Mouse (Mus musculus) MEL (cell line): ENCODE measurements around the gene Cytl1. TPM values are rescaled to one million over a fixed set of nuclear protein-coding genes. Genes with fewer than 3 reads are reported as not detected.

Source experiments
- DNase-seq: peaks from one replicate; pipeline ENCODE4 v3.0.0; 2011; ENCODE audit warnings: low read depth, low spot score
- H3K27ac ChIP-seq: 2 replicates; pipeline ENCODE4 v1.5.1; 2012; ENCODE audit warnings: low read depth, mild to moderate bottlenecking, control low read depth, low read length, moderate library complexity; ENCODE audit not compliant: control insufficient read depth
- H3K27me3 ChIP-seq, 2 experiments: fragments of 150-350 bp in 1 of 2; sonication (generic) in 1 of 2; 2 replicates each; pipeline ENCODE4 v1.6.1; 2012; ENCODE audit warnings: low read length in 2 of 2, mild to moderate bottlenecking in 2 of 2, improper control_type of control experiment in 1 of 2, moderate library complexity in 1 of 2; ENCODE audit not compliant: insufficient read depth in 2 of 2, control insufficient read depth in 1 of 2
- H3K36me3 ChIP-seq, 2 experiments: 2 replicates each; pipeline ENCODE4 v1.6.1; 2012 to 2014; ENCODE audit warnings: low read length in 2 of 2, improper control_type of control experiment in 1 of 2, inconsistent platforms in 1 of 2, mild to moderate bottlenecking in 1 of 2; ENCODE audit not compliant: insufficient read depth in 2 of 2, control insufficient read depth in 1 of 2
- H3K4me1 ChIP-seq, 2 experiments: fragments of 150-350 bp in 1 of 2; sonication (generic) in 1 of 2; 2 replicates each; pipeline ENCODE4 v1.6.1; 2012; ENCODE audit warnings: low read length in 2 of 2, improper control_type of control experiment in 1 of 2, mild to moderate bottlenecking in 1 of 2; ENCODE audit not compliant: insufficient read depth in 2 of 2, control insufficient read depth in 1 of 2
- H3K4me3 ChIP-seq, 2 experiments: fragments of 150-350 bp in 1 of 2; sonication (generic) in 1 of 2; 2 replicates each; pipeline ENCODE4 v1.5.1; 2012; ENCODE audit warnings: low read depth in 2 of 2, low read length in 2 of 2, mild to moderate bottlenecking in 2 of 2, moderate library complexity in 2 of 2, control low read depth in 1 of 2, improper control_type of control experiment in 1 of 2; ENCODE audit not compliant: control insufficient read depth in 1 of 2, insufficient read depth in 1 of 2
- H3K79me2 ChIP-seq: 2 replicates; pipeline ENCODE4 v1.6.1; 2012; ENCODE audit warnings: mild to moderate bottlenecking, low read length, moderate library complexity; ENCODE audit not compliant: control insufficient read depth, poor library complexity, insufficient read depth
- H3K9ac ChIP-seq: 2 replicates; pipeline ENCODE4 v1.6.1; 2012; ENCODE audit warnings: low read depth, mild to moderate bottlenecking, control low read depth, low read length, moderate library complexity; ENCODE audit not compliant: control insufficient read depth, poor library complexity, severe bottlenecking
- H3K9me3 ChIP-seq: fragments of 150-350 bp; sonication (generic); replicated peaks from 2 replicates; pipeline ENCODE4 v1.6.1; 2012; ENCODE audit warnings: mild to moderate bottlenecking, low read length, improper control_type of control experiment, moderate library complexity; ENCODE audit not compliant: insufficient read depth
- CHD1 ChIP-seq: IDR thresholded peaks from 2 replicates; pipeline ENCODE4 v1.6.1; 2012; ENCODE audit warnings: low read depth, mild to moderate bottlenecking, inconsistent platforms, low read length, improper control_type of control experiment
- CTCF ChIP-seq, 3 experiments: IDR thresholded peaks in 2 of 3; conservative IDR thresholded peaks in 1 of 3; 2 replicates each; pipeline ENCODE4 v1.5.1; 2011 to 2012; ENCODE audit warnings: low read length in 3 of 3, low read depth in 2 of 3, mild to moderate bottlenecking in 2 of 3, improper control_type of control experiment in 1 of 3, inconsistent platforms in 1 of 3, mixed read lengths in 1 of 3, moderate library complexity in 1 of 3; ENCODE audit not compliant: control insufficient read depth in 1 of 3, insufficient read depth in 1 of 3, poor library complexity in 1 of 3, severe bottlenecking in 1 of 3
- ELF1 ChIP-seq: IDR thresholded peaks from 2 replicates; pipeline ENCODE4 v1.6.1; 2014; ENCODE audit warnings: low read depth, mild to moderate bottlenecking, inconsistent platforms, low read length, improper control_type of control experiment, moderate library complexity
- EP300 ChIP-seq, 2 experiments: IDR thresholded peaks; 2 replicates each; pipeline ENCODE4 v1.6.1; 2011; ENCODE audit warnings: improper control_type of control experiment in 2 of 2, low read length in 2 of 2, low read depth in 1 of 2, mild to moderate bottlenecking in 1 of 2
- GATA1 ChIP-seq: IDR thresholded peaks from 2 replicates; pipeline ENCODE4 v1.6.1; 2011; ENCODE audit warnings: low read depth, low read length, improper control_type of control experiment
- HCFC1 ChIP-seq: IDR thresholded peaks from 2 replicates; pipeline ENCODE4 v1.6.1; 2012; ENCODE audit warnings: low read depth, mild to moderate bottlenecking, inconsistent platforms, low read length, improper control_type of control experiment, moderate library complexity
- JUND ChIP-seq: IDR thresholded peaks from 2 replicates; pipeline ENCODE4 v1.6.1; 2011; ENCODE audit warnings: low read depth, mild to moderate bottlenecking, improper control_type of control experiment, low read length
- MAFK ChIP-seq: IDR thresholded peaks from 2 replicates; pipeline ENCODE4 v1.6.1; 2011; ENCODE audit warnings: low read depth, mild to moderate bottlenecking, low read length, improper control_type of control experiment, borderline replicate concordance
- MEF2A ChIP-seq: IDR thresholded peaks from 2 replicates; pipeline ENCODE4 v1.6.1; 2014; ENCODE audit warnings: low read depth, mild to moderate bottlenecking, inconsistent platforms, low read length, improper control_type of control experiment; ENCODE audit not compliant: poor library complexity, insufficient replicate concordance, severe bottlenecking; ENCODE audit errors: extremely low read depth
- MXI1 ChIP-seq: IDR thresholded peaks from 2 replicates; pipeline ENCODE4 v1.6.1; 2011; ENCODE audit warnings: mild to moderate bottlenecking, low read depth, low read length, improper control_type of control experiment
- MYB ChIP-seq: IDR thresholded peaks from 2 replicates; pipeline ENCODE4 v1.6.1; 2011; ENCODE audit warnings: mild to moderate bottlenecking, low read depth, low read length, improper control_type of control experiment
- MYC ChIP-seq: IDR thresholded peaks from 2 replicates; pipeline ENCODE4 v1.6.1; 2011; ENCODE audit warnings: low read depth, mild to moderate bottlenecking, low read length, improper control_type of control experiment, moderate library complexity
- NELFE ChIP-seq: IDR thresholded peaks from 2 replicates; pipeline ENCODE4 v1.6.1; 2011; ENCODE audit warnings: low read depth, low read length, improper control_type of control experiment
- NRF1 ChIP-seq: IDR thresholded peaks from 2 replicates; pipeline ENCODE4 v1.6.1; 2014; ENCODE audit warnings: low read depth, mild to moderate bottlenecking, inconsistent platforms, low read length, improper control_type of control experiment, moderate library complexity; ENCODE audit not compliant: poor library complexity, insufficient read depth, severe bottlenecking
- RAD21 ChIP-seq: IDR thresholded peaks from 2 replicates; pipeline ENCODE4 v1.6.1; 2011; ENCODE audit warnings: mild to moderate bottlenecking, low read depth, low read length, improper control_type of control experiment
- RCOR1 ChIP-seq: IDR thresholded peaks from 2 replicates; pipeline ENCODE4 v1.6.1; 2012; ENCODE audit warnings: low read depth, mild to moderate bottlenecking, inconsistent platforms, low read length, improper control_type of control experiment
- SIN3A ChIP-seq: IDR thresholded peaks from 2 replicates; pipeline ENCODE4 v1.6.1; 2012; ENCODE audit warnings: low read length, improper control_type of control experiment, inconsistent platforms
- SMC3 ChIP-seq: IDR thresholded peaks from 2 replicates; pipeline ENCODE4 v1.6.1; 2011; ENCODE audit warnings: low read depth, low read length, improper control_type of control experiment
- TAL1 ChIP-seq: IDR thresholded peaks from 2 replicates; pipeline ENCODE4 v1.6.1; 2012; ENCODE audit warnings: mild to moderate bottlenecking, inconsistent platforms, low read length, moderate library complexity, mixed read lengths
- TBP ChIP-seq: IDR thresholded peaks from 2 replicates; pipeline ENCODE4 v1.8.0; 2011; ENCODE audit warnings: low read depth, low read length, improper control_type of control experiment
- TCF12 ChIP-seq: IDR thresholded peaks from 2 replicates; pipeline ENCODE4 v1.6.1; 2014; ENCODE audit warnings: low read depth, mild to moderate bottlenecking, inconsistent platforms, low read length, improper control_type of control experiment, moderate library complexity
- UBTF ChIP-seq: IDR thresholded peaks from 2 replicates; pipeline ENCODE4 v1.6.1; 2012; ENCODE audit warnings: low read depth, mild to moderate bottlenecking, inconsistent platforms, low read length, improper control_type of control experiment, moderate library complexity, borderline replicate concordance; ENCODE audit not compliant: insufficient read depth
- USF2 ChIP-seq, 2 experiments: IDR thresholded peaks; 2 replicates each; pipeline ENCODE4 v1.6.1; 2011 to 2012; ENCODE audit warnings: improper control_type of control experiment in 2 of 2, low read length in 2 of 2, borderline replicate concordance in 1 of 2, inconsistent platforms in 1 of 2, low read depth in 1 of 2, mild to moderate bottlenecking in 1 of 2; ENCODE audit not compliant: insufficient read depth in 1 of 2
- ZC3H11A ChIP-seq: IDR thresholded peaks from 2 replicates; pipeline ENCODE4 v1.6.1; 2012; ENCODE audit warnings: low read depth, mild to moderate bottlenecking, inconsistent platforms, low read length, improper control_type of control experiment
- ZKSCAN1 ChIP-seq: IDR thresholded peaks from 2 replicates; pipeline ENCODE4 v1.6.1; 2012; ENCODE audit warnings: low read depth, mild to moderate bottlenecking, inconsistent platforms, low read length, improper control_type of control experiment, moderate library complexity
- ZMIZ1 ChIP-seq: IDR thresholded peaks from 2 replicates; pipeline ENCODE4 v1.6.1; 2012; ENCODE audit warnings: low read depth, mild to moderate bottlenecking, inconsistent platforms, low read length, improper control_type of control experiment, moderate library complexity
- ZNF384 ChIP-seq: IDR thresholded peaks from 2 replicates; pipeline ENCODE4 v1.6.1; 2012; ENCODE audit warnings: low read depth, mild to moderate bottlenecking, inconsistent platforms, low read length, improper control_type of control experiment
- polyA plus RNA-seq, 2 experiments: library from polyadenylated mRNA; stranded (reverse) in 1 of 2; unstranded in 1 of 2; fragments of >175 nt in 1 of 2; fragments of >200 nt in 1 of 2; gene quantifications; 2 replicates each; pipeline versions ENCODE4 v1.2.1 to v1.2.4; 2012; ENCODE audit warnings: low replicate concordance in 2 of 2, low read depth in 1 of 2; ENCODE audit not compliant: insufficient read length in 2 of 2, insufficient read depth in 1 of 2, missing spikeins in 1 of 2
- total RNA-seq: library from RNA; depleted of rRNA; stranded (reverse); fragments of 300-350 nt; gene quantifications from 2 replicates; pipeline ENCODE4 v1.2.3, GENCODE M21; 2012

The Cytl1 gene
- total and polyA plus RNA-seq, 3 experiments: not detected

DNA sequence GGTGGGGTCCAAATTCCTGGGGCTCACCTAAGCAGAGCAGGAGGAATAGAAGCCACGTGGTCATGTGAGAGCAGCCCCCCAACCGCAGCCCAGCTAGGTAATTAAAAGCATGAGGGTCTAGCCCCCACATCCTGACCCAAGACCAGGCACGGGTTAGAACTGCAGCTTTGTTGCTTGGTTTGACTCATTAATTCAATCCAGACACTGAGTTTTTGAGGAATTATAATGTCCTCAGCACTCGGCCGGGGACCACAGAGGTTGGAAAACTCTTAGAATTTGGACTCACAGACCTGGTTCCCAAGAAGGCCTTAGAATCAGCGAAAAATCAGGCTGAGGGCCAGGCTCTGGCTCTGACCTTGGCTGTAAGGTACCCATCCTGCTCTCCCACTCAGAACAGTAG, 35.6 kb downstream of the Cytl1 start:
- Histone ChIP-seq H3K9ac (no peak overlapping the region), H3K4me3 (no peak overlapping the region)
- TF ChIP-seq ZMIZ1 (no peak), RAD21 (no peak), GATA1 (no peak), NELFE (no peak), CHD1 (no peak)

DNA sequence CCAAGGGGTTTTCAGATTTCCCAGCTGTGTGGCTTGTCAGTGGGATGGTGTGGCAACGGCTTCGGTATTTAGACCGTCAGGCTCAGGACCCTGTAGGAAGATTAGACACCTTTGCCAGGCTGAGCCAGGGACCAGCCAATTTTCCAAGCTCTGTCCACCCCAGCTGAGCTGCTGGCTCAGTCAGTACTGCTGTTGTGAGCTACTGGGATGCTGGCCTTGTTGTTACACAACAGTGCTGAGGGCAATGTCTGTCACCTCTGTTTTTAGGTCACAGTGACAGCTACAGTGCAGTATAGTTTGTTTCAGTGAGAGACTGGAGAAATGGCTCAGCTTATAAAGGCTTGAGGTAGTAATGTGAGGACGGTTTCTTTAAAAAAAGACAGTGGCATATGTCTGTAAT, 38.7 kb downstream of the Cytl1 start:
- Histone ChIP-seq H3K27ac (no peak overlapping the region), H3K27me3 (no peaks in the 10 kb centered on the region), H3K4me3 (no peak overlapping the region), H3K9ac (no peak overlapping the region), H3K79me2 (no peaks in the 10 kb centered on the region), H3K4me1 (no peaks in the 10 kb centered on the region), H3K9me3 (no peaks in the 10 kb centered on the region; the same call in 1 of the 2 replicates), H3K36me3 (no peaks in the 10 kb centered on the region)
- TF ChIP-seq MYC (no peak), CTCF (IDR thresholded peaks at IDR 0.05 in 2 of 3, conservative IDR thresholded peaks at IDR 0.05 in 1 of 3; ENCODE audit: control insufficient read depth in 1 of 3, insufficient read depth in 1 of 3, low read depth in 2 of 3, low read length in 3 of 3, poor library complexity in 1 of 3, severe bottlenecking in 1 of 3) (no peak), SIN3A (no peak), TCF12 (no peak), ZC3H11A (no peak), RAD21 (no peak), EP300 (IDR thresholded peaks at IDR 0.05; ENCODE audit: low read depth in 1 of 2, low read length in 2 of 2) (no peak), ZKSCAN1 (no peak)
- no peak for DNase-seq

More for the DNA sequence above, 35.6 kb downstream of the Cytl1 start:
- no peaks in the 10 kb centered on the region for H3K9me3 ChIP-seq
- H3K27ac ChIP-seq: no peak overlapping the region
- H3K36me3 ChIP-seq: no peaks in the 10 kb centered on the region
- no peaks in the 10 kb centered on the region for H3K27me3 ChIP-seq
- H3K79me2 ChIP-seq: no peaks in the 10 kb centered on the region
- no peaks in the 10 kb centered on the region for H3K4me1 ChIP-seq
- DNase-seq: no peak

DNA sequence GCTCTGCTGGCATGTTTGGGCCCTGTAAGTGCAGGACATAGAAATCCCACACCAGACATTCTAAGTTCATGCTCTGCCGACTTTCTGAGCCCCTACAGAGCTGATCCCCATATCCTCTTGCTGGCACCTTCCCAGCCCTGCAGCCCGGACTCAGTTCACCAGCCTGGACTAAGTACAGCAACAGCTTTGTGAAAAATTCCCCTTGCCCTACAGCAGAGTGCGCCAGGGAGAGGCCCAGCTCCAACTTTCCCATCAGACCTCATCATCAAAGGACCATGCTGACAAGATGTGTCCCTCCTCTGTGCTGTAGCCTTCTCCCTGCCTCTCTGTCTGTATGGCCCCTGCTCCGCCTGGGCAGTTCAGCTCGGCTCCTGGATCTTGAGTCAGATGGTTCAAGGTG, 40.4 kb downstream of the Cytl1 start:
- Histone ChIP-seq H3K4me3 (no peak overlapping the region), H3K27ac (no peak overlapping the region), H3K27me3 (no peaks in the 10 kb centered on the region), H3K36me3 (no peaks in the 10 kb centered on the region), H3K9ac (no peak overlapping the region), H3K79me2 (no peaks in the 10 kb centered on the region), H3K9me3 (no peaks in the 10 kb centered on the region; the same call in 1 of the 2 replicates), H3K4me1 (no peaks in the 10 kb centered on the region)
- TF ChIP-seq RCOR1 (no peak), HCFC1 (no peak), USF2 (IDR thresholded peaks at IDR 0.05; ENCODE audit: borderline replicate concordance in 1 of 2, insufficient read depth in 1 of 2, low read depth in 1 of 2, low read length in 2 of 2) (no peak), TBP (no peak), ELF1 (no peak), MYB (no peak), MXI1 (no peak), ZNF384 (no peak), MAFK (no peak), GATA1 (no peak), SIN3A (no peak), SMC3 (no peak), TAL1 (no peak), TCF12 (no peak), NRF1 (no peak), NELFE (no peak), JUND (no peak), UBTF (no peak), MEF2A (no peak)
- DNase-seq: no peak
